Mouse (Mus musculus): ENCODE measurements around the gene Gm17324.
"Not testable (repeated sequence)": the region's sequence is repeated elsewhere in the genome, so short reads cannot be mapped to it uniquely, and the experiment has no call there.

Gm17324 gene

GRCm38 (mm10) chr9:78447973-78448873, at the start of gene Gm17324, which contains the start of gene Mto1:
Gene Gm17324 (minus strand): TSS chr9:78448786.
Gene Mto1 (plus strand): TSS chr9:78448208.
- peak; percentile 93 for DNase-seq (ENCODE audit: low read depth, low spot score)

- no peak for DNase-seq (ENCODE audit: low read depth, low spot score)
These were observed 44.6 kb upstream of the Gm17324 start for GRCm38 (mm10) chr9:78493171-78493570.

- no peak for DNase-seq (ENCODE audit: low read depth, low spot score)
These were observed 43.7 kb upstream of the Gm17324 start for GRCm38 (mm10) chr9:78492254-78492653.

- no peak for DNase-seq (ENCODE audit: low read depth, low spot score)
These were observed 42.6 kb upstream of the Gm17324 start for GRCm38 (mm10) chr9:78491169-78491568.

GRCm38 (mm10) chr9:78488890-78489420, 40.4 kb upstream of the Gm17324 start, which contains the start of gene Eef1a1:
Gene Eef1a1 (minus strand): TSS chr9:78489151.
- DNase-seq (ENCODE audit: low read depth, low spot score): peak; percentile 24

- not testable (repeated sequence) for DNase-seq (ENCODE audit: low read depth, low spot score)
These were observed 39.4 kb upstream of the Gm17324 start for GRCm38 (mm10) chr9:78488021-78488420.

- DNase-seq (ENCODE audit: low read depth, low spot score): no peak
These were observed 36.1 kb upstream of the Gm17324 start for GRCm38 (mm10) chr9:78484660-78485059.

- DNase-seq (ENCODE audit: low read depth, low spot score): no peak
These were observed 33.8 kb upstream of the Gm17324 start for GRCm38 (mm10) chr9:78482386-78482785.

- DNase-seq (ENCODE audit: low read depth, low spot score): peak; percentile 97
These were observed 33.1 kb upstream of the Gm17324 start for GRCm38 (mm10) chr9:78481423-78482331.

GRCm38 (mm10) chr9:78480706-78481358, 32.2 kb upstream of the Gm17324 start:
- peak; percentile 58 for DNase-seq (ENCODE audit: low read depth, low spot score)

GRCm38 (mm10) chr9:78480227-78480626, 31.6 kb upstream of the Gm17324 start:
- not testable (repeated sequence) for DNase-seq (ENCODE audit: low read depth, low spot score)

- not testable (repeated sequence) for DNase-seq (ENCODE audit: low read depth, low spot score)
These were observed 30.7 kb upstream of the Gm17324 start for GRCm38 (mm10) chr9:78479308-78479707.

GRCm38 (mm10) chr9:78478009-78478605, 29.5 kb upstream of the Gm17324 start:
- DNase-seq (ENCODE audit: low read depth, low spot score): not testable (repeated sequence)

GRCm38 (mm10) chr9:78477021-78477551, 28.5 kb upstream of the Gm17324 start:
- no peak for DNase-seq (ENCODE audit: low read depth, low spot score)

GRCm38 (mm10) chr9:78476531-78477020, 28.0 kb upstream of the Gm17324 start:
- DNase-seq (ENCODE audit: low read depth, low spot score): no peak

GRCm38 (mm10) chr9:78475873-78476272, 27.3 kb upstream of the Gm17324 start:
- no peak for DNase-seq (ENCODE audit: low read depth, low spot score)

GRCm38 (mm10) chr9:78475383-78475780, 26.8 kb upstream of the Gm17324 start:
- no peak for DNase-seq (ENCODE audit: low read depth, low spot score)

- no peak for DNase-seq (ENCODE audit: low read depth, low spot score)
These were observed 26.3 kb upstream of the Gm17324 start for GRCm38 (mm10) chr9:78474771-78475382.

GRCm38 (mm10) chr9:78474270-78474669, 25.7 kb upstream of the Gm17324 start:
- DNase-seq (ENCODE audit: low read depth, low spot score): no peak

- DNase-seq (ENCODE audit: low read depth, low spot score): no peak
These were observed 25.0 kb upstream of the Gm17324 start for GRCm38 (mm10) chr9:78473588-78473987.

Measured in skeletal muscle tissue, adult 2 months (tissue).